Mouse (Mus musculus) heart, embryonic 11.5 days (tissue): ENCODE data around the gene Kif16b. TPM values are rescaled to one million over a fixed set of nuclear protein-coding genes. Genes with fewer than 3 reads are reported as not detected.

Source experiments
- ATAC-seq: fragments of 200-750 bp; cut with Nextera tagmentation; replicated peaks from 2 replicates; pipeline ENCODE4 v1.8.0; 2017; ENCODE audit warnings: moderate library complexity; ENCODE audit not compliant: insufficient number of reproducible peaks, low FRiP score, low TSS enrichment
- H3K27ac ChIP-seq: fragments of 300-500 bp; sonication (generic); 2 replicates; pipeline ENCODE4 v1.5.1; 2014; ENCODE audit warnings: mild to moderate bottlenecking, low read depth, low read length
- H3K27me3 ChIP-seq: fragments of 300-500 bp; sonication (generic); 2 replicates; pipeline ENCODE4 v1.6.1; 2014; ENCODE audit warnings: mild to moderate bottlenecking, low read length, mixed read lengths; ENCODE audit not compliant: control insufficient read depth, insufficient read depth
- H3K36me3 ChIP-seq: fragments of 300-500 bp; sonication (generic); 2 replicates; pipeline ENCODE4 v1.6.1; 2014; ENCODE audit warnings: mild to moderate bottlenecking, low read length, moderate library complexity, mixed read lengths; ENCODE audit not compliant: control insufficient read depth, insufficient read depth
- H3K4me1 ChIP-seq: fragments of 300-500 bp; sonication (generic); 2 replicates; pipeline ENCODE4 v1.6.1; 2014; ENCODE audit warnings: low read length; ENCODE audit not compliant: control insufficient read depth, insufficient read depth
- H3K4me2 ChIP-seq: fragments of 300-500 bp; sonication (generic); 2 replicates; pipeline ENCODE4 v1.6.1; 2014; ENCODE audit warnings: mild to moderate bottlenecking, moderate library complexity
- H3K4me3 ChIP-seq: fragments of 300-500 bp; sonication (generic); 2 replicates; pipeline ENCODE4 v1.5.1; 2014; ENCODE audit warnings: low read depth, low read length
- H3K9ac ChIP-seq: fragments of 300-500 bp; sonication (generic); 2 replicates; pipeline ENCODE4 v1.6.1; 2014; ENCODE audit warnings: mild to moderate bottlenecking, low read depth, low read length, moderate library complexity
- H3K9me3 ChIP-seq: fragments of 300-500 bp; sonication (generic); replicated peaks from 2 replicates; pipeline ENCODE4 v1.6.1; 2016; ENCODE audit warnings: low read length; ENCODE audit not compliant: control insufficient read depth
- WGBS: fragments of 180-500 bp; shearing (Covaris S2); extraction: QIAGEN DNeasy Blood & Tissue Kit; methylation state at CpG from one replicate; pipeline ENCODE4 v1.1.7; 2014; ENCODE audit not compliant: insufficient replicate concordance; 5-methylcytosine and 5-hydroxymethylcytosine counted together
- polyA plus RNA-seq: library from polyadenylated mRNA; unstranded; fragments of >200 nt; fragmentation: Nextera tagmentation; extraction: Ambion mirVana; gene quantifications from 2 replicates; pipeline ENCODE4 v1.2.1, GENCODE M21; 2014

The Kif16b gene
- polyA plus RNA-seq, 1 experiment from 2014 or later = 7.6 TPM

- ATAC-seq = no peak
- H3K9ac ChIP-seq = no peak overlapping the region
Observed at GRCm38 (mm10) chr2:142715186-142715911, 186.0 kb downstream of the Kif16b start.

GRCm38 (mm10) chr2:142712727-142713126, 188.6 kb downstream of the Kif16b start:
- H3K27me3 ChIP-seq = 0 out of 2 replicates have a peak, but pooled peaks cover 3% of the 10 kb centered on the region
- H3K4me2 ChIP-seq = no peak overlapping the region
- no peaks in the 10 kb centered on the region for H3K4me1 ChIP-seq
- peaks cover 4% of the 10 kb centered on the region; the same call in 1 of the 2 replicates for H3K36me3 ChIP-seq
- H3K9ac ChIP-seq = no peak overlapping the region
- no peak overlapping the region for H3K27ac ChIP-seq
- WGBS = 87% methylated on average over 11 of the region's 11 CpGs
- no peak overlapping the region for H3K4me3 ChIP-seq
- H3K9me3 ChIP-seq = no peaks in the 10 kb centered on the region
- ATAC-seq = no peak

More at GRCm38 (mm10) chr2:142715186-142715911, 186.0 kb downstream of the Kif16b start:
- Histone ChIP-seq H3K27ac (no peak overlapping the region), H3K9me3 (no peaks in the 10 kb centered on the region), H3K4me3 (no peak overlapping the region), H3K4me2 (no peak overlapping the region), H3K36me3 (peaks cover 4% of the 10 kb centered on the region; the same call in 1 of the 2 replicates), H3K27me3 (0 out of 2 replicates have a peak, but pooled peaks cover 3% of the 10 kb centered on the region), H3K4me1 (no peaks in the 10 kb centered on the region)
- 15% methylated on average over 1 of the region's 1 CpGs for WGBS

- Histone ChIP-seq H3K27me3 (0 out of 2 replicates have a peak, but pooled peaks cover 3% of the 10 kb centered on the region), H3K36me3 (peaks cover 4% of the 10 kb centered on the region; the same call in 1 of the 2 replicates), H3K9ac (no peak overlapping the region), H3K4me3 (no peak overlapping the region), H3K27ac (no peak overlapping the region), H3K4me1 (no peaks in the 10 kb centered on the region), H3K4me2 (no peak overlapping the region), H3K9me3 (no peaks in the 10 kb centered on the region)
- WGBS = 65% methylated on average over 3 of the region's 3 CpGs
- ATAC-seq = no peak
Observed at GRCm38 (mm10) chr2:142709326-142709725, 192.0 kb downstream of the Kif16b start.

GRCm38 (mm10) chr2:142700689-142701088, 200.6 kb downstream of the Kif16b start:
- 76% methylated on average over 4 of the region's 4 CpGs for WGBS
- H3K4me2 ChIP-seq = no peak overlapping the region
- H3K9ac ChIP-seq = no peak overlapping the region
- H3K9me3 ChIP-seq = no peaks in the 10 kb centered on the region
- no peak overlapping the region for H3K4me3 ChIP-seq
- H3K36me3 ChIP-seq = peaks cover 3% of the 10 kb centered on the region; the same call in 1 of the 2 replicates
- no peak for ATAC-seq
- no peaks in the 10 kb centered on the region for H3K4me1 ChIP-seq
- H3K27ac ChIP-seq = no peak overlapping the region
- no peaks in the 10 kb centered on the region for H3K27me3 ChIP-seq

- no peak for ATAC-seq
- no peaks in the 10 kb centered on the region for H3K9me3 ChIP-seq
- WGBS = 70% methylated on average over 3 of the region's 3 CpGs
Observed at GRCm38 (mm10) chr2:142698650-142699049, 202.7 kb downstream of the Kif16b start.

GRCm38 (mm10) chr2:142694936-142695331, 206.4 kb downstream of the Kif16b start:
- H3K4me3 ChIP-seq = no peak overlapping the region
- 88% methylated on average over 1 of the region's 1 CpGs for WGBS
- no peaks in the 10 kb centered on the region for H3K4me1 ChIP-seq
- H3K36me3 ChIP-seq = peaks cover 3% of the 10 kb centered on the region; the same call in 1 of the 2 replicates
- H3K9me3 ChIP-seq = no peaks in the 10 kb centered on the region
- no peak overlapping the region for H3K9ac ChIP-seq
- H3K27ac ChIP-seq = no peak overlapping the region
- no peak for ATAC-seq
- no peaks in the 10 kb centered on the region for H3K27me3 ChIP-seq
- H3K4me2 ChIP-seq = no peak overlapping the region

More at GRCm38 (mm10) chr2:142698650-142699049, 202.7 kb downstream of the Kif16b start:
- H3K27me3 ChIP-seq = no peaks in the 10 kb centered on the region
- H3K4me1 ChIP-seq = no peaks in the 10 kb centered on the region
- H3K36me3 ChIP-seq = peaks cover 3% of the 10 kb centered on the region; the same call in 1 of the 2 replicates
- no peak overlapping the region for H3K27ac ChIP-seq
- H3K4me3 ChIP-seq = no peak overlapping the region
- H3K9ac ChIP-seq = no peak overlapping the region
- H3K4me2 ChIP-seq = no peak overlapping the region

- Histone ChIP-seq H3K4me1 (no peaks in the 10 kb centered on the region), H3K9ac (no peak overlapping the region), H3K4me3 (no peak overlapping the region), H3K36me3 (no peaks in the 10 kb centered on the region), H3K27me3 (no peaks in the 10 kb centered on the region), H3K27ac (no peak overlapping the region), H3K4me2 (no peak overlapping the region), H3K9me3 (no peaks in the 10 kb centered on the region)
- ATAC-seq = no peak
- WGBS = 75% methylated on average over 3 of the region's 3 CpGs
Observed at GRCm38 (mm10) chr2:142694019-142694935, 207.1 kb downstream of the Kif16b start.

GRCm38 (mm10) chr2:142693461-142693860, 207.9 kb downstream of the Kif16b start:
- H3K9me3 ChIP-seq = no peaks in the 10 kb centered on the region
- no peaks in the 10 kb centered on the region for H3K27me3 ChIP-seq
- no peak overlapping the region for H3K9ac ChIP-seq
- 67% methylated on average over 1 of the region's 1 CpGs for WGBS
- H3K4me3 ChIP-seq = no peak overlapping the region
- no peaks in the 10 kb centered on the region for H3K4me1 ChIP-seq
- ATAC-seq = no peak
- no peaks in the 10 kb centered on the region for H3K36me3 ChIP-seq
- no peak overlapping the region for H3K4me2 ChIP-seq
- H3K27ac ChIP-seq = no peak overlapping the region
